Mouse (Mus musculus) c-Kit-positive CD71-positive TER-119-negative erythroid progenitor cells, embryonic 14.5 days (primary cell): Measurements from ENCODE around the gene Ramp1.

Experiments
- DNase-seq: peaks from one replicate; pipeline ENCODE4 v3.0.0-alpha.2; 2013; ENCODE audit warnings: low read depth

The Ramp1 gene

DNA sequence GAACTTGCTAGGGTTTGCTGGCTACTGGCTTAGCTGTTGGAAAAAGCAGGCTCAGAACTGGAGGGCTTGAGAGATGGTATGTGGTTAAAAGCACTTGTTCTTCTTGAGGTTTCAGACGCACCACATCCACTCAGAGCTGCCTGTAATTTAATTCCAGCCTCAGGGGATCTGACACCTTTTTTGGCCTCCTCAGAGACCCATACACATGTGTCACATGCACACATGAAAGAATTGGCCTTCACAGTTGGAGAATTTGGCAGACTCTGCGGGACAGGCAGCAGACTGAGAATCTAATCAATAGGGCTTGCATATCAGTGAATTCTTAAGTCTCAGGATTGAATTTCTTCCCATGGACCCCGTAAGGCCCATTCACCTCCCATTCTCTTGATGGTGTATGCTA lies 21.5 kb downstream of the Ramp1 start:
- DNase-seq: no peak

DNA sequence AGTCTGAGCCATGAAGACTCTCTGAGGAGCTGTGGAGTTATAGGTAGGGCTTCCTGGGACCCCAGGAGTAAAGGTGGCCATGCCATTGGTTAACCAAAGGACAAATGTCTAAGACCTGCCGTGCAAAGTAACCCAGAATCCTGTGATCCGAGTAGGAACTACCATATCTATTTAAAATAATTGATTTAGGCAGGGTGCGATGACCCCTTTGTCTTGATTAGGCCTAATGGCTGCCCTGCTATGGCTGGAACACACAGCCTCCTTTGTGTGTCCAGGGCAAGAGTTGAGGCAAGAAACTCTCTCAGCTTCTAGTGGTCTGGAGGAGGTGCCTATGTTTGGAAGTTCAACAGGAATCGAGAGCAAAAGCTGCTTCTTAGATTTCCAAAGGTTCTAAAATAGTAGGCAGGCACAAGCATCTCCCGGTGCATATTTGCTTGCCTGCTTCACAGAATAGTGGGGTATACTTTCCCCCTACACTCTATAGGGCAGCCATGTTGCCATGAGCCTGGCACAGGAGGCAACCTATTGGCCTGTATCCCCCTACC lies 24.7 kb downstream of the Ramp1 start:
- DNase-seq: no peak

DNA sequence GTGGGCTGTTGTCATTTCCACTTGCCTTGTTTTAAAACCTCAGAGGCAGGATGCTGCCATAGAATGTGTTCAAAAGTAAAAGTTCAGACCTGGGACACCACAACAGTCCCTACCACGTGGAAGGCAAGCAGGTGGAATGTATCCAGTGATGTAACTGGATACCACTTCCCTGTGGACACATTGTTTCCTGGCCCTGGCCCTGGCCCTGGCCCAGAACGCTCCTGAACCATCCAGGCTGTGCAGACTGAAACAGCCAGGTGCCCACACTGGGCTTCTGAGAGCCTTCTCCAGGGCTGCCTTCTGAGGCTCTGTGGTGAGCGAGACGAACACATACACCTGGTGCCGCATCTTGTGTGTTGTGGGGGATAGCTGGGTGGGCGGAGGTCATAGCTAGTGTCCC lies 26.0 kb downstream of the Ramp1 start:
- DNase-seq: no peak

DNA sequence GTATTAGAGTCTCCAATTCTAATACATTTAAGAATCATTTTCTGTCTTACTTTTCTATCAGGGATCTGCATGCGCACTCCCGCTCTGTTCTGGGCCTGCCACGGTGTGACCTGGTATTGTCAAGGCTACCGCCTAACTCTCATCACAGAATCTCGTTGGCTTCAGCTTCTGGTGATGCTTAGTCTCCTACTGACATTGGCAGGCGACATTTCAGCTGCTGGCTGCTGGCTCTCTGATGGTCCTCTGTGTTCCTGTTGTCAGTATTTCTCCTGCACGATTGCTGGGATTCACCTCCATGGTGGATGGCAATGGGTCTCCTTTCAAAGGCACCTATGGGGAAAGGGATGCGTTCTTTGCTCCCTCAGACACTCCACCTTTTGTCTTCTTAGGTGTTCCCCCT lies 26.7 kb downstream of the Ramp1 start:
- no peak for DNase-seq

DNA sequence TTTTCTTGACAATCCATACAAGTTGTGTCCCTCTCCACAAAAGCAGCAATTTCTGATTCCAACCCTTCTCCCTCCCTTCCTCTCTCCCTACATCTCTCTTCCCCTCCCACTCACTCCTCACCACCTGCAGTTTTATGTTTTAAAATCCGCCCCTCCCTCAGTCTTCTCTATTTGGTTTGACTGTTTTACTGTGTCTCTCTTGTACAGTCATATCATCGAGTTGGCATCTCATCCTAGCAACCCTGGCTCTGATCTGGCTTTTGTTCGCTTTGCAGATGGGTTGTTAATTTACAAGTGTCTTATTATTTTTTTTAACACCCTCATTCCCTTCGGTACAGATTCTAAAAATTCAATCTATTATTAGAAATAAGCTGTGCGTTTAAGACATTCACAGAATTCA lies 27.3 kb downstream of the Ramp1 start:
- DNase-seq: no peak

DNA sequence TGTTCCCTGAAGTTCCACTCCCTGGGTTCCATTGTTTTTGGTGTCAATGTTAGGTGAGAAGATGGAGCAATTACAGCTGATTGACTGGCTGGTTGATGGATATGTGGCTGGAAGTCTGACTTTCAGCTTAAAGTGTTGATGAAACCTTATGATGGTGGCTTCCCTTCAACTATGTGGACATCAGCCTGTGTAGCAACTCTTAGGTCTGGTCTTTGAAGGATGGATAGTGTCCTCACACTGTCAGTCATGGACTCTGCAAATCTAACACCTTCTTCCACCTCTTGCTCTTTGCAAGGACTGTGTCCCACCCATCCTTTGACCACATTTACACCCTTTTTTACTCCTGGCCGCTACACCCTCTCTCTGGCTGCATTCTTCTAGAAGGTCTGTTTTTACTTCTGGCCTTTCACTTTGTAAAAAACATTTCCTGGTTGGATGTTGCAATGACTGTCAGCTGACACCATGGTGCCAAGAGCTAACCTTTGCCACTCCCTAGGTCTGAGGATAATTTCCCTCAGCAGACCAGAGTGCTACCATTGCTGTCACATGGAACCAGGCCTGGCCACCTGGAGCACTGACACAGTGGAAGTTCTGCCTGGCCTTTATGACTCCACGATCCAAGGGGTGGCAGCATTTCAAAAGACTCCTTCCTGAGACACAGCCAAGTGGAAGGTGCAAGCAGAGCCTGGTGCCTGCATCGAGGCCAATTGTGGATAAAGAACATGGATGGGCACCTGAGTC lies 27.9 kb downstream of the Ramp1 start:
- DNase-seq: no peak

DNA sequence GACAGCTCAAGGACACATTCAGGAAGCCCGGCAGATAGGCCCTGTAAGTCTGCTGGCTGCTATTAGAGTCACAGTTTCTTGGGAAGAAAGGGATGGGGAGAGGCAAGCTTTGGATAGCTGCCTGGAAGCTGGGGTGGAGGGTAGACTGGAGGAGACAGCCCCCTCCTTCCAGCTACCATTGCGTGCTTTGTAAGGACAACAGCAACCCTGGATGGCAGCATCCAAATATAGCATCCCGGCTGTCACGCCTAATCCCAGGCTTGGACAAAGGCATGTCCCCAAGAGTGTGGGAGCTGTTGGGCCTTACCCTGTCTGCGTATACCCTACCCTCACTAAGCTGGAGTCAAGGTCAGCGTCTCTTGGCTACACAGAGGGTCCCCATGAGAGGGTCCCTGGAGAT lies 29.7 kb downstream of the Ramp1 start:
- DNase-seq: no peak

DNA sequence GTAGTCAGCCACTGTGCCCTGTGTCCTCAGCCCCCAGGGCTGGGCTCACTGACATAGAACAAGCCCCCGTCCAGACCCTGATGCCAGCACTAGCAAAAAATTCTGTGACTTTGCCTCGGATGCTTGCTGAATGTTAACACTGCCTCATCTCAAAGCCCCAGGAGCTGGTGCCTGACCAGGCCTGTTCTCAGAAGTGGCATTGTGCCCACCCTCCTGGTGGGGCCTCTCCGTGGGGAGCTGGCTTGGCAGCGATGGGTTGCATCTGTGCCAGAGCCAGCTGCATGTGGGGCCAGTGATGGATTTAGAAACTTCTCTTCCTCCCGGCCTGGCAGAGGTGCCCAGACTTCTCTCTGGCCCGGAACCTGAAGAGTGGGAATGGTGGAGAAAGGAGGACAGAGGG lies 30.2 kb downstream of the Ramp1 start:
- DNase-seq: no peak

DNA sequence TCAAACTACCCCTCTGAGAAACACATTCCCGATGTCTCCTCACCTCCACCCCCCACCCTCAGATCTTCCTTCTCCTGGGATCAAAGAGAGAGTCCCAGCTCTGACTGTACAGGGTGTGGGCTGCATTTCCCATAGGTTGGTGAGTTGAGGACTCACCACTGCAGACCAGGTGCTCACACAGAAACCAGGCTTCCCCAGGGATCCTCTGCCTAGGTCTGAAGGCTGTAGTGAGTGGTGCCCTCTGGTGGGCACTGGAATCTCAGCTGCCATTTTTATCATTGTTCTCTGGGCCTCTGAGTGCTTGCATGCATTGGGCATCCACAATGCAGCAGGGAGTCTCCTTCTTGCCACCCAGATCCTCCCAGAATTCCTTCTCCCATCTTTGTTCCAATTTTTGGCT lies 31.5 kb downstream of the Ramp1 start:
- DNase-seq: peak; percentile 35

DNA sequence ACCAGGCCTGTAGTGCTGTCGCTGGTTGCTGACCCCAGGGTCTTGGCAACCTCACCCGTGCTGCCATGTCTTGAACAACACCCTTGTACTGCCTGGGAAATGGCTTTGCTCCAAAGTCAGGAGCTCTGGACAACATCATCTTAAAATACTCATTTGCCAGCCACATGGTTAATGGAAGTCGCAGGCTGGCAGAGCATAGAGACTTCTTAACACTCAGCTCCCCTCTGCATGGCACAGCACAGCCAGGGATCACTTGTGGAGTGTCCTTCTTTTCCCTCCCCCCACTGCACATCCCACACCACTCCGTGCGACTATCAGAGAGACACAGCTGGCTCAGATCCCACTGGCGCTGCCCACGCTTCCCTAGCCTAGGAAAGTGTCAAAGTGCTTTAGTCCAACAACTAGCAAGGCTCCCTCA lies 32.0 kb downstream of the Ramp1 start:
- DNase-seq: no peak

DNA sequence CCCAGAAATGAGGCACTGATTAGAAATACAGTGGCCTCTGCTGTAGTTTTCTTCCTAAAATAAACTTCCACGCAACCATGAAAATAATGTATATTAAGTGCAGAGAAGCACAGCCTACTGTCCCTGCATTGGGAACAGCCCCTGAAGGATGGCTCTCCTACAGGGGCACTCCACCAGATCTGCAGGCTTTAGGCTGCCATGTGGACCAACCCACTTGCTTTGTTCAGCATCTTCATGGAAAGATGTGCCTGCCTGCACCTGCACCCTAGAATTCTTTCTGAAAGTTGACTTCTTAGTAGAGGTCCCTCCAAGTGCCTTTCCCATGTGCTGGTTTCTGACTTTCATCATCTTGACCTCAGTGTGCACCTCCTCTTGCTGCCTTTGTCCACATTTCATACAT lies 35.6 kb downstream of the Ramp1 start:
- no peak for DNase-seq

DNA sequence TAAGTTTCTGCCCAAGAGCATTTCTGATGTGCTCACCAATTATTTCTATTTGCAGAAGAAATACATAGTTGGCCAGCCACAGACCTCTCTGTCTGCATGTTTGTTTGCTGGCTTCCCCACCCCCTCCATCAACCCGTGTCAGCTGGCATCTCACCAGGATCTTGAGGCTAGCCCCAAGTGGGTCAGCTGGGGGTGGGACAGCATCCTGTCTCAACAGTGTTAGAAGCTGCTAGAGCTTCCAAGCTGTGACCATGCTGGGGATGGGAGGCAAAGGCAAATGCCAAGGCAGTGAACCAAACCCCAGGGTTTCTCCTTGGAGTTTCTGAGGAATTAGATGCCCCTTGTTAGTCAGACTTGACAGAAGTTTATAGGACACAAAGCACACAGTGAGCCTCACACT lies 36.4 kb downstream of the Ramp1 start:
- no peak for DNase-seq

DNA sequence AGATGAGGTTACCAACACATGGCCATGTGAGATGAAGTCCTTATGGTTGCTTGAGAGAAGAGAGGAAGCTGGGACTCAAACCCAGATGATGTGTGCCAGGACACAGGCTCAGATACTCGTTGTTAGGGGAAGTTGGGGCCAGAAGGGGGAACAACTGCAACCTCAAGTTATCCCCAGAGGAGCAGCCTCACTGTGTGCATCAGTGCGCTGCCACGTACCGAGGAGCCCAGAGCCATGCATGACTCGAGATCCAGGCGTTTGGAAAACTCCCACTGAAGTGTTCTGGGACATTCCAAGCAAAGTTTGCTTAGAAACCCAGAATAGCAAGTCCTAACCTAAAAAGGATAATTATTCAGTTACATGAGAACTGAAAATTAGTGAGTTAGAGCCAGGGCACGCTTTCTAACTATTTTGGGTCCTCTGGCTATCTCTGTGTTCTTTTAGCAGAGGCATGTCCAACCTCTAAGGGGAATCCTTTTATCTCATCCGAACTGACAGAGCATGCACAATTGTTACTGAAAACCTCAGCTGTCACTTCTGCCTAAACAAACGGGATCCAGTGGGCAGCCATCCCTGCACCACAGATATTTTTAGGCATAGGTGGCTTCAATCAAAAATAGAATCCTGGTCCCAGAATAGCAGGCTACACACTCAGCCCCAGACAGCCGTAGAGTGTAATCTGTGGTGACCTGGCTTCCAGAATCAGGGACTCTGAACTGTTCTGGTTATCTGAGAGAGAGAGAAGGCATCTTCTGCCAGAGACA lies 37.1 kb downstream of the Ramp1 start:
- DNase-seq: no peak

DNA sequence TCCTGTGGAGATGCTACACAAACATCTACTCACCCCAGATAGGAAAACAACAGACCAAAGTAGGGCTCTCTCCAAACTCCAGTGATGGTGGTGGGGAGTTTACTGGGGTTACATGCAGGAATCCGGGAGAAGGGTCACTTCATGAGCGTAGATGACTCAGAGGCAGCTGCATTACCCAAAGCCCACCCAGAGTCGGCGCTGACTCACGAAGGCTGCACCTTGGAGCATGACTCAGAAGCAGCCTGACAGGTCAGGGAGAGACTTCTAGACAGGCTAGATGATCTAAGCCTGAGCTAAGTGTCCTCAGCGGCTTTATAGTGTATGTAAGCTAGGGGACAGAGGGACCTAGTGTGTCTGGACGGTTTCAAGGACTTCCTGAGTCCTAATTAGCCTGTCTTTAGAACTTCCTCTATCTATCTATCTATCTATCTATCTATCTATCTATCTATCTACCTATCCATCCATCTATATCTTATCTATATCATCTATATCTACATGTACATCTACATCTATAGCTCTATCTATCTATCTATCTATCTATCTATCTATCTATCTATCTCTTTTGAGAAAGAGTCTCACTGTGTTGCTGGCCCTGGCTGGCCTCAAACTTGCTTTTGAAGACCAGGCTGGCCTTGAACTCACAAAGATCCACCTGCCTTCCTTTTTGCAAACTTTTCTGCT lies 40.2 kb downstream of the Ramp1 start:
- DNase-seq: no peak

DNA sequence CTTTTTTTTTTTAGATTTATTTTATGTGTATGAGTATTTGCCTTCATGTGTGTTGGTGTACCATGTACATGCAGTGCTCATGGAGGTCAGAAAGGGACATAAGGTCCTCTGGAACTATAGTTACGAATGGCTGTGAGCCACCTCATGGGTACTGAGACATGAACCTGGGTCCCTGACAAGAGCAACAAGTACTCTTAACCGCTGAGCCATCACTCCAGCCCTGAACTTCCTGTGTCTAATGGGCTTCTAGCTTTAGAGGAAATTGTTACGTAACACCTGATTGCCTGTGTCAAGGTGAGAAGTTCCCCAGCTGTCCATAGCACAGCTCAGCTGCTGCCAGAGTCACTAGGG lies 40.7 kb downstream of the Ramp1 start:
- no peak for DNase-seq

DNA sequence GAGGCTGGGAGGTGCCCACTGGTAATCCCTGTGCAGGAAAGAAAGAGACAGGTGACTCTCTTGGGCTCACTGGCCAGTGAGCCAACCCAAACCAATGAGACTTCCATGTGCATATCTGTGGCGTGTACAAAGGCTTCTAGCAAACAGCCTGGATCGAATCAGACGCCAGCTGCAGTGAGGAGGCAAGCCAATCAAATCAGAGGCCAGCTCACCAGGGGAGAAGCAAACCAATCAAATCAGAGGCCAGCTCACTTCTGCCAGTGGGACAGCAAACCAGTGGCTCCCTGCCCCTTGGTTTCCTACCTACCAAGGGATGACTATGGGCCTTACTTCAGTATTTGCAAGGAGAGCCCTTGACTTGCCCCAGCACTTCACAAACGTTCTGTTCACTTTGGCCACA lies 46.9 kb downstream of the Ramp1 start:
- no peak for DNase-seq

DNA sequence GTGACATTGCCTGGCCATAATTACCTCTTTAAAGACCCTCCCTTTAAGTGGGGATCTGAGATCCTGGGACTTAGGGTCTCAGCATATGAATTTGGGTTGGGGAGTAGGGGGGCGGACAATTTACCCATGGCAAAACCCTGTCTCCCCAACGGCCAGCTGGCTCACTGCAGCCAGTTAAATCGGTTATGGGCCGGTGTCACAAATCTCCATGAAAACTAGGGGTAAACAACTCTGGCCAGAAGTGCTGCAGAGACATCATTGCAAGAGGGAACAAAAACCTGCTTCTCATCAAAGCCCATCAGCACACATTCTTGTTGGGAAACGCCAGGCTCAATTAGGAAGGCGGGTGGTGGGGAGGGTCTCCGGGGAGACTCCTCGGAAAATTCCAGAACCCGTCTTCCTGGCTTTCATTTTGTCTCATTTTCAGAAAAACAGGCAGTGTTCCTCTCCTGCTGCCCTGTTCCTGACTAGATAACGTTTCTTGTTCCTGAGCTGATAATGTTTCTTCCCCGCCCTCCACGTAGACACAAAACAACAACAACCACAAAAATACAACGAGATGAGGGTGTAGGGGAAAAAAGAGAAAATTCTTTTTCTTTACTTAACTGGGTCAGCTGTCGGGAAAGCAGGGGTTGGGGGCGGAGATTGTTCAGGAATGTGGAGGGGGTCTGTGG lies 47.9 kb downstream of the Ramp1 start:
- no peak for DNase-seq

DNA sequence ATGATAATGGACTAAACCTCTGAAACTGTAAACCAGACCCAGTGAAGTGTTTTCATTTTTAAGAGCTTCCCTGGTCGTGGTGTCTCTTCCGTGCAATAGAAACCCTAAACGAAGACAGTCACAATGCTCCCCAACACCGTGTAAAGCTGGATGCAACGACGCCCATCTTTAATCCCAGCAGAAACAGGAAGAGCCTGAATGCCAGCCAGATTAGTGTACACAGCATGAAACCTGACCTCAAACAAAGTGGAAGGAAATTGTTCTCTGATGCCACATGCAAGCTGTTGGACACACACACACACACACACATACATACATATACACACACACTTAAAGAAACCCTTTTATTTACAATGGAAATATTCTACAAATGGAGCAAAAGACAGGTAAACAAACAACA lies 51.5 kb downstream of the Ramp1 start:
- no peak for DNase-seq

DNA sequence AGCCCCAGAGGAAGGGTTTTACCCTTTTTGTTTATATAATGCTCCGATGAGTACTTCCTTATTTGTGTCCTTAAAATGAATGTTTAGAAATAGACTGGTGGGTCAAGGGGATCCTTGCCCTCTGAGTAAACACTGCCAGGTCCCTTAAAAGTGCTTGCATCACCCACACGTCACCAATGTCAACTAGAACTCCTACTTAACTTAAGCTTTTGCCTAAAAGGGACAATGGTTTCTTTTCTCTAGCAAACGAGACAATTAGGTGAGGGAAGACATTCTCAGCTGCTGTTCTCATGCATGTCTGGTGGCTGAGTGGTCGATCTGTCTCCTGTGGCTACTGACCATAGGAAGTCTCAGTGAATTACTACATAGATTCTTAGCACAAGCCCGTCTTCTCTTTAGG lies 52.3 kb downstream of the Ramp1 start:
- no peak for DNase-seq

DNA sequence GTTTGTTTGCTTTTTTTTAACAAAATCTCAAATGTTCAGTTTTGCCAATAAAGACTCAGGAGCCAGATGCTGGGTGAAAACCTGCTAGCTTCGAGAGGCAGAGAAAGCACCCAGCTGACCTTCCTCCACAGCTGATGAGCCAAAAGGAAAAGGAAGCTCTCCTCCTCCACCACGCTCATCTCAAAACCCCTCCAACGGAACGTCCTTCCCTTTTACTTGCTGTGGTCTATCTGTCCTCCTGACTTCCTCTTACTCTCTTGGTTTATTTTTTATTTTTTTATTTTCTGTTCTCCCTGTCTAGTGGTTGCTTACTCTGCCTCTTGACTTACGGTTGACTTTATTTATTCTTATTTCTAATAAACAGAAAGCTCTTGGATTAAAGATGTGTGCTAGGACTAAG lies 55.8 kb downstream of the Ramp1 start:
- no peak for DNase-seq

DNA sequence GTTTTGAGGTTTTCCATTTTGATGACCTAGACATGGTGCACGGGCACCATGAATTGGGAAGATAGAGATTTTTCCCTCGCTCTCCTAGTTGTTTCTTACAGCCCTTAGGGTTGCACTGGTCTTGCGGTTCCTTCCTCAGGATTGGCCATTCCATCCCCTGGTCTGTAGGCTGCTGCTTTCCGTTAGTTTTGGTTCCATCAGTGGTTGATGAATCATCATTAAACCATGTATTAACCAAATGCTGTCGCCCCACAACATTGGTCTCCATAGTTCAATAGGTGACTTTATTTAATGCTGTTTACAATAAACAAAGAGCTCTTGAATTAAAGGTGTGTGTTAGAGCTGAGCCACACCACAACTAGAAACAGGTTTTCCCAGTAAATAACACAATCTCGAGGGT lies 58.1 kb downstream of the Ramp1 start:
- no peak for DNase-seq

DNA sequence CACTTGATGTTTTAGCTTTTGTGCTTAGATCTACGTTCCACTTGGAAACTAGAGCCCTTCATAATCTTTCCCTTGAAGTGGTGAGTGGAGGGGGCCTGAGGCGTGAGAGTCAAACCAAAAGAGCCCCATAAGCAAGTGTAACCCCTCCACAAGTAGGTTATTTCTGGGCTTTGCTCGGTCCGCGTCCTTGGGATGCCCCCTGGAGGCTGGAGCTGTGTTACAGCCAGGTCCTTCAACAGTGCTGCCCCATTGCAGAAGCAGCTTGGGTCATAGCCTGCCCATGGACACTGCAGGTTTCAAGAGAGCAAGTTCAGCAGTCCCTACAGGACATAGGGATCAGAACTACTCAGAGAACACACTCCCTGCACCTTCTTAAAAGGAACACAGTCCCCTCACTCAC lies 59.5 kb downstream of the Ramp1 start:
- DNase-seq: no peak

DNA sequence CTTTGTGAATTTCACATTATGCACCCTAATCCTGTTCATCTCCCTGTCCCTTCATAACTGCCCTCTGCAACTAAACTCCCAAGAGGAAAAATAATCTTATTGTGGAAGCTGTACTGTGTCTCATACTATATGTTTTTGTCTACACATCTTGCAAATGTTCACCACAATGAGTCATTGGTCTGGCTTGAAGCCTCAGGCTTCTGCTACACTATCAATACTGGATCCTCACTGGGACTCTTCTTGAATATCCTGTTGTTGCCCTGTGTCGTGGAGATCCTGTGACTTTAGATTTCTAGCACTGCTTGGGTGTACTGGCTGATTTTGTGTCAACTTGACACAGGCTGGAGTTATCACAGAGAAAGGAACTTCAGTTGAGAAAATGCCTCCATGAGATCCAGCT lies 60.2 kb downstream of the Ramp1 start:
- no peak for DNase-seq
